Mouse (Mus musculus) lung, postnatal 25 days (tissue): ENCODE measurements at regions not wholly inside any gene's neighbourhood (a gene's known extent, or its start where the extent isn't known, plus 50 kb on each side); places are given as distances from the start of the nearest gene placed in this dataset.

Experiments used
- DNase-seq: peaks from one replicate; pipeline ENCODE4 v3.0.0; 2022; ENCODE audit warnings: low spot score

DNA sequence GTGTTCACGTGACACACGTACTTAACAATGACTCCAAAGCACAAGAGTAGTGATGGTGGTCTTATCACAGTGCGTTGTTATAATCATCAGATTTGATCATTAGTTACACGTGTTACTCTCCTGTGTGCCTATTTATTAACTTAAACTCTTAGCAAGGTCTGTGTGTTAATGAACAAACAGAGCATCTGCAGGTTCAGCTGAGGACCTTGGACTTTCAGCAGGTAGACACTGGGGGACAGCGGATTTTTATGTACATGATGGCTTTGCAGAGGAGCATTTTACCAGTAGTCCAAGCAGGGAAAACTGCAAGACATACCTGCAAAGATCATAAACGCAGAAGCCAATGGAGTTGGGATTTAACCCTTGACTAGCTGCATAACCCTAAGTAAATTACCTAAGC, 211.7 kb upstream of the Ntm start:
- DNase-seq = no peak

DNA sequence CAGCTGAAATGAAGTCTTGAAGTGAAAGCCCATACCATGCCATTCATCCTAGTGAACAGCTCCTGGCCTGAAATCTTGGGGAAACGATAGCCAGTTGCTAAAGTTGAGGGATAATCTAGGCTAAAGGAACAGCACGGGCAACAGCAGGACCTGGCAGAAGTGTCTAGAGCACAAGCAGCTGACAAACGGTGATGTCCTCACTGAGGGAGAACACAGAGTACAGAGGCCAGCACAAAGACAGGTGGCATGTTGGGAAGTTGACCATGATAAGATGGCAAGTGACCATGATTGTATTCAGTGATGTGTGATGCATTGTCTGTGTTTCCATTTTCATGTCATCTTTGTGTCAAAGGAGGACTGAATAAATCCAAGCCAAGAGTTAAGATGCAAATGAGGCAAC, 212.4 kb upstream of the Ntm start:
- DNase-seq = no peak

DNA sequence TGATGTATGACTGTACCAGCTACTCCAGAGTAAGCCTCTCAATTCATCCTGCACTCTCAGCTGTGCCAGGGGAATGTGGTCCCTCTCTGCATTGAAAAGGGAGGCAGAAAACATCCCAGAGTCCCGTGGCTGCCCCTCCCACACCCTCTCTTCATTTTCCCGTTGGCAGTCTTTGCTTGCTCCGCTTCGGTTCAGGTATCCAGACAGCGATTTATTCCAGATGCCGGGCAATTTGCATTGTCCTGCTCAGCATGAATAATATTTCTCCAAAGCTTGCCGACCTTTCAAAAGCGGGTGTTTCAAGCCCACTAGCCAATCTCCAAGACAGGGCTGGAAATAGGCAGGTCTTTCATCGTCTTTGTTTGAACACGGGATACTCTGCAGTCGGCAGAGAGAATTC, 220.5 kb upstream of the Ntm start:
- no peak for DNase-seq

DNA sequence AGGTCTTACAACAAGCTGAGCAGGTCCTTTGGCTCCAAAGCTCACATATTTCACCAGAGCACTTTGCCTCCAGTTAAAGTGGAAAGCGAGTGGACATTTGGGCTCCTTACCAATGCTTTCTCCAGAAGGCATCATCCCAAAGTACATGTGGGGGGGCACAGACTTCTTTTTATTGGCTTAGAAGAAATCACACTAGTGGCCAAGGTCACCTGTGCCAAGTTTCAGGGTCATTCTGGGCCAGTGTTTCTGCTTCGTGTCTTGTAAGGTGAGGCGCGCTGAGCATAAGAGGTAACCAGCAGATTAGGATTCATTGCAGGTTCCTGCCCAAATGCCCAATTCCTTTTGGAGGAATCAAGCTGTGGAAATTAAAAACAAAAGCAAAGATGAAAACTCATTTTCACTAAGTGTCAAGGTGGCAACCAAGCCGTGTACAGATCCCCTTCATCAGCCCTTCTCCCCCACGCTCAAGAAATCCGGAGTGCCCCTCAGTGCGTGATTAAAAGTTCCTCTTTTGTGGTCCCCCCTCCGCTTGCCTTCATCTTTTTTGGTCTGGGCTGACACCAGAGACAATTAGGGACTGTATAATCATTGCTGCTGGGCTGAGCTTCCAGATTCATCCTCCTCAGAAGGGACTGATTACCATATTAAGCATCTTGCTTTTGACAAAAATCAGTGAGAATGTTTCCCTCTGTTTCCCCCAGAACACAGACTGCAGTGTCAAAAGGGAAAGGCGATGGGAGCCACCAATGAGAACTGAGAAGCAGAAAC, 222.2 kb upstream of the Ntm start:
- no peak for DNase-seq

DNA sequence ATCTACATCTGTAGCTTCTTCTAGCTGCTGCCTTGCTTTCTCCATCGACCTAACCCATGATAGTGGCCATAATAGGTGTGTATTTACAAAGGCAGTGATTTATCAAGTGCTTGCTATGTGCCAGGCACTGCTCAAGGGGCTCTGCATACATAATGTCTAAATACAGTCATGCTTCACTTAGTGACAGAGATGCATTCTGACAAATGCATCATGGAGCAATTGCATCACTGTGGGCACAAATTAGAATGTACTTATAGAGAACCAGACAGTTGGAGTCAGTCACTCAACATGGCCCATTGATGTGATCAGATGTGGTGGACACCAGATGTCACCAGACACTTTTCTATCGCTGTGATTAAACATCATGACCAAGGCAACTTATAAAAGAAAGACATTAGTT, 223.3 kb upstream of the Ntm start:
- no peak for DNase-seq

DNA sequence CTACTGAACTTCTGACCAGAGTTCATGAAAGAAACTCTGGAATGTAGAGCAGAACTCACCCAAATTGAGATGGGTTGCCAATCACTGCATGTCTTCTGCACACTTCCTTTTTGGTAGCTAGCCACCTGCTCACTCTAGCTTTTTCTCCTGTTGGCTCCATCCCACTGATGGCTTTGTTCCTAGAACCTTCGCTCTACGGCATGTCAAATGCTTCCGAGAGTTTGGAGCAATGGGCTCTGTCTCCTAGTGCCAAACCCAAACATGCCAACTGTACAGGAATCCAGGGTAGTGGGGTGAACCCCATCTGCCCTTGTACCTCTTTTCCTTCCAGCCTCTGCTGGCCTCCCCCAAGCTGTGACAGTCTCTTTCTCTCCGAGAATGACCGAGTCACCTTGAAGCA, 227.1 kb upstream of the Ntm start:
- DNase-seq = no peak

DNA sequence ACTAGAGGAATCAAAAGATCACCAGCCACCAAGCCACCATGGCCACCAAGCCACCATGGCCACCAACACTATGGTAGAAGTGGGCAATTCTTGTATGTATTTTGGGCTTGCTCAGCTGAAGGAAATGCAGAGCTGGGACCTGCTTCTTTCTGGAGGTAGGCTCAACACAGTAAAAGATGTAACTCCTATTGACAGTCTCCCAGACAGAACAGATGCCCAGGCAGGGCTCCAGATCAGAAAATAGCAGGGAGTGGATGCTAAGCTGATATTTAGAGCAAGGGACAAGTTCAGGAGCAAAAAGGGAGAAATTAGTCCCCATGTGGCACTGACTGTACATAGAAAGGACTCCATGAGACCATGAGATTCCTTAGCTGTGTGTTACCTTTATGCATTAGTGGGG, 228.2 kb upstream of the Ntm start:
- DNase-seq = no peak

DNA sequence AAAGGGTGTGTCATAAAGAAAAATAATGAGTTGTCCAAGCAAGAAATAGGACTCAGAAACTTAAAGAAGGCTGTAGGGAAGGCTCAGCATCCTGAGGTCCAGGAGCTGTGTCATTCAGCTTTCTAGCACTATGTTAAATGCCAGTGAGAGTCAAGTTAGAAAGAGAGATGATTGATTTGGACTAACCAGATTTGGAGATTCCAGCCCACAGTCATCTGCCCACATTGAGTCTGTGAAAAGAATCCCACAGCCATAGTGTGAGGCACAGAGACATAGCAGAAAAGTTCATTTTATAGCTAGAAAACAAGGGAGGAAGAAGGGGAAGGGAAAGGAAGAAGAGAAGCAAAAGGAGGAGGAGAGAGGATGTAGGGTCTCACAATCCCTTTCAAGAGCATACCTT, 229.0 kb upstream of the Ntm start:
- no peak for DNase-seq

DNA sequence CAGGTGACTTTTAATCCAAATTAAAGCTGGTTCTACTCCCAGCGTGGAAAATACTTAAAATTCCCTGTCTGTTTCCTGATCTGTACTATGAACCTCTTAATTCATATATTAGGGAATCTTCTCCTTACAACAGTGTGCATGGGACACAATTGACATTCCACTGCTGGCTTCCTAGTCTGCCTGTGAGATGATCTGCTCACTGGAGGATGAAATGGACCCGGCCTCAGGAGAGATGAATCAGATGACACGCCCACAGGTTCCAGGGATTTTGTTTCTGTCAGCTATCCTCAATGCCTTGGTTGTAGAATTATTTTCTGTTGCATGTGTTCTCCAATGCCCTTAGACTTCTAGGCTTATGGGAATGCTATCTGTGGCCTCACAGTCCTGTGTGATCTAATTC, 231.9 kb upstream of the Ntm start:
- no peak for DNase-seq

DNA sequence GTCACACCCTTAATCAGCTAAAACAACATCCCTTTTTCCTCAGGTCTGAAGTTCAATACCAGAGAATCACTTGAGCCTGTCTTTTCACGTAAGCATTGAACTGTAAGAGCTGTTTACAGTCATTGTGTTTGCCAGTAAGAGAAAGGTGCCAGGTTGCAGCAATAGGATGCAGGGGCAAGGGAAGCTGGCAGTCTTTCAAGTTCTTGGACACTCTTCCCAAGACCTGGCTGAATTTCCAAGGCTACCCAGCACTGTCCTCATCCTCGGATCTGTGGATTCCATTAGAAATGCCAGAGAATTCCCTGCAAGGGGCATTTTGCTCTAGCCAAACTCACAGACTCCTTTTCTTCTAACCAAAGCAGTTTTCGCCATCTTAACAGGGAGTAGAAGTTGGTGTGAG, 224.5 kb upstream of the Snx19 start:
- no peak for DNase-seq

DNA sequence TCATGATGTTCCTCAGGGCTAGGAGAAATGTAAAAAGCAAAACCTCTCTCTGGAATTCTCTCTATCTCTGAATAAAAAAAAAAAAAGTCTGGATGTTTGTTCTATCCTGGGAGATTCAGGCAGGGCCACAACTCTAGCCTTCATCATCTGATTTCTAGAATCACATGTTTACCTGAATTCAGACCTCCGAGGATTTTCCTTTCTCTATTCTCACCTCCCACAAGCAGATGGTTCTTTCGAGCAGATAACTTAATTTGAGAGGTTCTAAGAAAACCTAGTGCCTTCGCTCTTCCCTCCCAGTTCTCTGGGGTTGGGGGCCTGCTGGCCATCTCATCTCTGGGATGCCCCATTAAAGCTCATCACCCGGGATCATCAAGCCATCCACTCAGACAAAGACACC, 219.3 kb upstream of the Snx19 start:
- no peak for DNase-seq

DNA sequence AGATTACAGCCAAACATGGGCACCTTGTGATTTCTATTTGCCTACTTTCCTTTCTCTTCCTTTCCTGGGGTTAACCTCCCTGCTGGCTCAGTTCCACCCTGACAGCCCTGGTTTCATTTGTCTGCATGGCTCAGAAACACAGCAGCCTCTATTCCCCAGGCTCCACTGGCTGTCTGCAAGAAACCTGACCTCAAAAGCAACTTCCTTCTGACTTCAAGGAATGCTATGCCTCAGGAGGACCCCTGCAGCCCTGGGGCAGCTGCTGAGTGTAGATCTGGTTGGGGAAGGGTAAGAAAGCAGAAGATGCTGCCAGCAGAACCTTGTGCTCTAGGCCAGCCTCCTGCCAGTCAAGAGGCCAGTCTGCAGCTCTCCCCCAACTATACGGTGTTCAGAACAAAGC, 217.1 kb upstream of the Snx19 start:
- DNase-seq = no peak

DNA sequence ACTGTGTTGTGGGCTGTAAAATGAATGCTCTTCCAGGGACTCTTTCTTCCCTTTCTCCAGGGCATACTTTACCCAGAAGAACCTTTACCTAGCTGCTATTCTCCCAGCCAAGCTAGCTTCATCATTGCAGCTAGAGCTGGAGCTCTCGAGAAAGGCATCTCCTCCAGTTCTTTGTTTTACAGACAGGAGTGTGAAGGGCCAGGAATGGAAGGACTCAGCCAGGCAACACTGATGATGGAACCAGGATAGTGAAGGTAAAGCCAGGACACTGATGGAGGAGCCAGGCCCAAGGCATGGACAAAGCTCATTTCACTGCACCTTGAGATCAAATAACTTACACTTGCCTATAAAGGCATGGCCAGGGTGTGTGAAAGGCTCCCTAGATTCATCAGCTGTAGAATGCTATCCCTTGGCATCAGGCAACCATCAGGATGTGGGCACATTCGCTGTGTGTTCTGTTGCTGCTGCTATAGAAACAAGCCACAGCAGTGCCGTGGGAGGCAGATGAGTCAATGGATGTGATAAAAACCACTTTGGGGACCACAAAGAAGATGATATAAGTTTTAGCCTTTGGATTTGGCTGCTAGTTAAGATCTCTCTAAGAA, 214.3 kb upstream of the Snx19 start:
- DNase-seq = no peak

DNA sequence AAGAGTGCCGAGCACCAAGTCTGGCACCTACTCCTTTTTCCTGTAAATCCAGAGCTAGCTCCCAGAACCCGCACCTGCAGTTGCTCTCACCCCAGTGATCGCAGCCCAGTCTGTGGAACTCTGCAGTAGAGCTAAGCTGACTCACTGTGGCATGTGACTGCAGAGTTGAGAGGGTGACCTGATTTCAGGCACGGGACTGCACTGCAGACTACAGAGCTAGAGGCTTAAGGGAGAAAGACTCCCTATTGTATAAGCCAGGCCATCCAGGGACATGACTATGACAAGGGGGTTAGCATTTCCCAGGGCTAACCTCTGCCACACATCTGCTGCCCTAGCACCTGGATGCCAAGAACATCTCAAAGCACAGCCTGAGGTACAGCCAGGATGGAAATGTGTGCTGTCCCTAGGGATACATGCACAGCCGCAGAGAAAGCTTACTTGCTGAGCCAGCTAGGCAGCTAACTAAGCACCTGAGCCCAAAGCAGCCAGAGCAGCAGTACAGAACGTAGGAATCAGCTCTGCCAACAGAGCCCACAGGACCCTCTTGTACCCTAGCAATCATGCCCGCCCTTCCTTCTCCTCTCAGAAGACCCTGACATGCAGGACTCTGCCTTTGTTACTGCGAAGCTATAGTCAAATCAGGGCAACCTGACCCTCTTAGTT, 192.3 kb upstream of the Snx19 start:
- no peak for DNase-seq

DNA sequence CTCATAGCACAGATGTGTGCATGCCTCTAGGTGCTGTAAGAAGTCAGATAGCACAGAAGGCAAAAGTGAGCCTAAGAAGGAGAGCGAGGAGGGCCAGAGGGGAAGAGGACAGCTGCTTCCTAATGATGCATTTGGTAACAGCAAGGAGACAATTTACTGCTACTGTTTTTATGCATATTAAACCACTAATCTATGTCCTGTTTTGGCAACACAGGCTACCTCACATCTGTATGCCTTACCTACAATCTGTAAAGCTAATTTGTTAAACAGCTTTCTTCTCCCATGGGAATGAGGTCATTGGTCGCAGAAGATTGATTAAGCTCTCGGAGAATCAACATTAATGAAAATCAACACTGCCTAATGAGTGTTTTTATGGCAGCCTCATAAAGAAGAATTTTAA, 191.1 kb upstream of the Snx19 start:
- no peak for DNase-seq

DNA sequence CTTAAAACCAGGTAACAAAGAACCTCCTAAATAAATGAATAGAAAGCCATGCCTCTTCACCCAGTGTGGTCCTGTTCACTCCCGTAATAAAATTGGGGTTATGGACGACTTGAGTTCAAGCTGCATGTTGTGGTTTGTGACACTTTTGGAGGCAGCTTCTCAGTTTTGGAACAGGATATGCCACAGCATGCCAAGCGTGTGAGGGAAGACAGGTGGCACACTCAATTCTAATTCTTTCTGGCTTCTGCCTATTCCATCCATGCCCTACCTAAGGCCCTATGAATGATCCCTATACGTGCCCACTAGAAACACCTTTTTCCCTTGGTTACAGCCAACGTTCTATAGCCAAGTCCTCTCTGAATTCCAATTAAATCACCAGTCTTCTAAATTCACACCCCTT, 184.8 kb upstream of the Snx19 start:
- no peak for DNase-seq

DNA sequence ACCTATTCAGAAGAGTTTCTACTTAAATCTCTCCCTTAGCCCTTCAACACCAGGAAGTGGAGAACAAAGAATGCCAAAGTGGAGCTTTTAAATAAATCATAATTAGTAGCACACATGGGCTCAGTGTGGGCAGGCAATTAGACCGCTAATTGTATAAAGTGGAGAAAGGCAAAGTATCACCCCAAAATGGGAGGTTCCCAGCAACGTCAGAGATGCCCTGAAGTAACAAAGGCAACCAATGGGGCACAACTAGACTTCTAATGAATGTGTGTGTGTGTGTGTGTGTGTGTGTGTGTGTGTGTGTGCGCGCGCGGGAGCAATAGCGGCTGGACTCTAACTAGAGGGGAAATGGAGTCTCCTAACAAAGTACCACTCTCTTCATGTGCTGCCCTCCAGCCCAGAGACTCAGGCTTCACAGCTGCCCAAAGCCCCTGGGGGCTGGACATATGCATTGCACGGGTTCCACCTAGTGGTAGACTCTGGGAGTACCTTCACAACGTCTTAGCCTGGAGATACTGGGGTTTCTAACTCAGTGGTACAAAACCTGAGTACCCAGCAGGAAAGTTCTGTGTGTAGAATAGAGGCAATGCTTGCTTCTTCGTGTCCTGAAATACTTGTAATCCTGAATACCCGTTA, 162.3 kb upstream of the Snx19 start:
- peak; percentile 5 for DNase-seq

DNA sequence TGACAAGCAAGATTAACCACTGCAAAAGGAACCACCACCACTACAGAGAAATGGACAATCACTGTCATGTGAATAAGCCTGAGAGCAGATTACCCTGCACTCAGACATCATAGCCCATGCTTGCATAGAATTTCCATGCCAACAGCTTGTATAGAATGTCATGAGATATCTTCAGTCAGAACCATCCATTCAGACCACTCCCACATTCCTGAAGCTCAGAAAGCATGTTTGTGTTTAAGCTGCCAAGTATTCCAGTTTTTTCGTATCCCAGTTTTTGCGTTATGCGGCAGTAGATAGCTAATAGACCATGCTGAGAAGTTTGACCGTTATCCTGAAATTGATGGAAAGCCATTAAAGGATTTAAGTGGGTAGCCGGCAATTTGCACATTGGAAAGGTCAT, 155.8 kb upstream of the Snx19 start:
- DNase-seq = no peak

DNA sequence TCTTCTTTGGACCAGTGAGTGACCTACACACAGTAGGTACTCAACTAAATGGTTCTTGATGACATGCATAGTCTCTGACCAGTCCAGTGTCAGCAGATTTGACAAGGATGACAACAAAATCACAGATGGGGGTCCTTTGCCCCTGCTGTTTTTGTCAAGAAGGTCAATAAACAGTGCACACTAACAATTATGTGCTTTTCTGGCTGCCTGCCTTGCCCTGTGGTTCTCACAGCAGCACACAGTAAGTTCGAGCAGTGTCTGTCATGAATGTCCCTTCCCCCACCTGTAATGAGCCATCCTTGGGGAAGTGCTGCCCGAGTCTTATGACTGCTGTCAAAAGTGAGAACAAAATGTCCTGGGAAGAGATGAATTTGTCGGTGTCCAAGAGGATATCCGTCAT, 153.1 kb upstream of the Snx19 start:
- DNase-seq = no peak

DNA sequence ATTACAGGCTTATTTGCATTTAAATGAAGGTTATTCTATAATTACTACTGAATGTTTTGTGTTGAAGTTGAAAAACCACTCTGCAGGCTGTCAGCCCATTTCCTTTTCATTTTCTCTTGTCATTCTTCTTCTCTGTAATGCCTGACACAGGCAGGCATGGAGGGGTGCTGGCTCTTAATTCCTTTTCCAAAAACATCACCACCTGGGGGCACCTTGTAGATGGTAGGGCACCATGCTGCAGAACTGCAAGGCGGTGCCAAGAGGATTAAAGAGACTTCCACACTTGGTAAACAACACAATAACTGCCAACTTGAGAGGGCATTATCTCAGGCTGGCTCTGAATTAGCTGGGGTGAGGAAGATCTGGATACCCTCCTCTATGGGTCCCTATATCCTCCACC, 148.7 kb upstream of the Snx19 start:
- no peak for DNase-seq

DNA sequence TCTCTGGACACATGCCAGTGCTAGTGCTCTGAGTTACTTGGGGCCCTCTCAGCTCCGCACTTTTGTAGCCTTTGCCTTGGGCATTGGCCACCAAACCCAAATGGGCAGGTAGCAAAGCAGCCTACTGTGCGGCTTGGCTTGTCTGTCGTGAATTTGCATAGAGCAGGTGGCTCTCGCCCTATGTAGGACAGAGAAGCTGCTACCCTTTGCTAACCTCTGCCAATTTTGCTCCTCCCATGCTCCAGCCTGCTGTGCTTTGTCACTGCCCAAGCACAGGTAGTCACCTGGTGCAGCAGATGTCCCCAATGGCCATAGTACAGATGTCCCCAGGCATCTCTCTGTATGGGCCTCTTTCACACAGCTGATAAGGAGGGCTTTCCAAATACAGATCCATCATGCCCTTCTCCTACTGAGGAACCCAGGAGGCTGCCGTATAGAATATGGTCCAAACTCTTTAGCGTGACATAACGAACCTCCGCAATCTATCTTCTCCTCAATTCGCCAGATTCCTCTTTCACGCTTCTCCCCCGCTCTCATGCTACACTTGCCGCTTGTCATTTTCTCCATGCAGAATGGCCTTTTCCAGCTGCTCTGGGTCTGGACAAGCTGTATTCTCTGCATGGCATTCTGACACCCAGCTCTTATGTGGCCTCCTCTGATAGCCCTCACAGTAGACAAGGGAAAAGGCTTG, 143.7 kb upstream of the Snx19 start:
- no peak for DNase-seq

DNA sequence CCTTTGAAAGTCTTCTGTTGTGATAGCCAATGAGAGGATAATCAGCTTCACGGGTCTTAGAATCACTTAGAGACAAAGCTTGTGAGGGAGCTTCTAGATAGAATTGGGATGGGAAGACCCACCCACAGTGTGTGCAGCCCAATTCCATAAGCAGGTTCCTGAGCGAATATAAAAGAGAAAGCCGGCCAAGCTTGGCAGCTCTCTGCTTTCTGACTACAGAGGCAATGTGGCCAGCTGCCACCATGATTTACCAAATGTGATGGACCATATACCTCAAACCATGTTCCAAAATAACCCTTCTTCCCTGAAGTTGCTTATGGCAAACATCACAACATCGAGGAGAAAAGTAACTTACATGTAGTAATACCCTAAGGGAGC, 143.1 kb upstream of the Snx19 start:
- no peak for DNase-seq
